Mouse (Mus musculus) heart, postnatal 25 days (tissue): ENCODE measurements around the gene Cntnap5a. TPM values are rescaled to one million over a fixed set of nuclear protein-coding genes. Genes with fewer than 3 reads are reported as not detected.
"Not testable (repeated sequence)": the region's sequence is repeated elsewhere in the genome, so short reads cannot be mapped to it uniquely, and the experiment has no call there.

ENCODE experiments used
- DNase-seq: peaks from one replicate; pipeline ENCODE4 v3.0.0; 2022; ENCODE audit warnings: low spot score
- intact Hi-C: fragments of 180-260 bp; cut with DNase I; formaldehyde crosslinking; loops from one replicate; pipeline ENCODE4 v1.15.1; 2025
- total RNA-seq, 2 experiments: library from RNA; stranded (reverse); gene quantifications; 2 replicates each; pipeline ENCODE4 v1.2.3; 2021

Cntnap5a gene
- total RNA-seq, 2 experiments from 2014 or later, result not detected

DNA sequence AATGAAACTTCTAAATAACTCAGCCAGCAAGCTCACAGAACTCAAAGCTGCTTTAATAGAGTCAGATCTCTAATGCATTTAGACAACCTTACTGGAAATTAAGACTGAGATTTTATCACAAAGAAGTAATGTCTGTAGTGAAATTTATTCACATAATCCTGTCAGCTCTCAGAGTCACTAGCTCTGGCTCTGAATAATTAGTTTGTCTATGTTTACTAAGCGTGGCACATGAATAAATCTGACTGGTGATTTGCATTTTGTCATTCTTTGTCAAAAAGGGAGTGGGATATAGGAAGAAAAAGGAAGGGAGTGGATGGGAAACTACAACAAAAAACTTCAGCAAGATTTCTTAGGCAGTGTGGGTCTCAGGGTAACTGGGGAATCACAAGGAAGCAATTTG lies 351.3 kb downstream of the Cntnap5a start:
- intact Hi-C loops, result no loop called here
- no peak for DNase-seq

DNA sequence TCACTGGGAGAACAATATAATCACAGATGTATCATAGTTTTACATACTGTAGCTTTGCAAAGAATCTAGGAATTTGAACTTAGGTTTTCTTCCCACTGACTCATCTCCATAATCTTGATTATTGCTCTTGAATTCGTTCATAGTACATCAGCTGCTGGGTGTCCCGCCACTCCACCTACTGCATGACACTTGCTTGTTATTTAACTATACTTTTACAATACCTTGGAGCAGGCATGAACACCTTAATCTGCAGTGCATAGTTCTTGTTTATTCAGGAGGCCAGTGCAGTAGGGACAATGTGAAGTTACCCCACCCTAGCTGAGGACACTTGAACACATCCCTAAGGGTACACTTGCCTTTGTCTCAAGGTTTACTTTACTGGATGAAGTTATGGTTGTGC lies 352.3 kb downstream of the Cntnap5a start:
- no peak for DNase-seq
- intact Hi-C loops, result no loop called here

DNA sequence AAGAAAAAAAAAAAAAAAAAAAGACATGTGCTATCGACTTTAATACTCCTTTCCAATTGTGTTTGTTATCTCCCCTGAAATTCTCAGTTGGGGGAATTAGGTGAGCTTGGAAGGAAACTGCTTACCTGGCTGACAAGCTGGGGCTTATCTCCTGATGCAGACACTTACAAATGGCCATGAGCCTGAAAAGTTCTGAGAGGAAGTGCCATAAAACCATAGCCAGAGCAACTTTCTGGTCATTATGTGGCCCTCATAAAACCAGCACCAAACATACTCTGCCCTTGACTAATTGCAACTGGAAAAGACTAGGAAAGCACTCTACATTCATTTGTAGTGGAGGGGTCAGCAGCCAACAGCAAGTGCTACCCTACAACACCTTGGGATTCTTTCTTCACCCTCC lies 359.5 kb downstream of the Cntnap5a start:
- intact Hi-C loops, result no loop called here
- no peak for DNase-seq

DNA sequence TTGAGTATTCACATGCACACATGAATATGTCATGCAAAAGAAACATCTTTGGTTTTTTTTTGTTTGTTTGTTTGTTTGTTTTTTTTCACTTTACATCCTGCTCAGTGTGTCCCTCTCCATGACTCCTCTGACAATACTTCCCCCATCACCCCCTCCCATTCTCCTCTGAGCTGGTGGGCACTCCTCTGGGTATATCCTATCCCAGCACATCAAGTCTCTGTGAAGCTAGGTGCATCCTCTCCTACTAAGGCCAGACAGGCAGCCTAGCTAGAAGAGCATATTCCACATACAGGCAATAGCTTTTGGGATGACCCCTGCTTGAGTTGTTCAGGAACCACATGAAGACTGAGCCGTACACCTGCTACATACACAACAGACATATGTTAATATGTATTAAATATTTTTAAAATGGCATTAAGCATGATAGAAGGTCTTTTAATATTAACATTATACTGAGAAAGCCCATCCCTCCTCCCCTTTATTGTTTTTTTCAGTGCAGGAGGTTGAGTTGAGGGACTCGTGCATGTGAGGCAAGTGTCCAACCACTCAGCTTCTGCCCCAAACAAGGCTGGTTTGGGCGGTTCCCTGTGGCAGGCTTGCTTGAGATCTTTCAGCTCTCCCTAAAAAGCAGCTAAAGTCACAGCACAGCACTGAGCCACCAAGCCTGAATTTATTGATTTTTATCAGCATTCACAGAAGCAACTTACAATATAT lies 422.6 kb downstream of the Cntnap5a start:
- DNase-seq, result no peak
- intact Hi-C loops, result no loop called here

DNA sequence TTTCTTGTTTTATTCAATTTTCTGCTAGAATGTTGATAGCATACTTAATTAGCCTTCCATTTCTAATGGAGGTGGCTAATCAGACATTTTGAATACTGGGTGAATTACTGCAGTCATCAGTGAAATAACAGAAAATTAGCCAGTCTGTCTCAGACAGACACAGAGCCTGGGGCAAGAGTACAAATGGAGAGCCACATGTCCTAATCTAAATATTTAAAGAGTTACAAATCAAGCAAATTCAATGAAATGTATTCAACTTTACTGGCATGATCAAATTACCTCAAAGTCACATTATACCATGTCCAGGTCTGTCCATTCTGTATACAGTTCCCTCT lies 423.1 kb downstream of the Cntnap5a start:
- DNase-seq, result no peak
- intact Hi-C loops, result no loop called here

DNA sequence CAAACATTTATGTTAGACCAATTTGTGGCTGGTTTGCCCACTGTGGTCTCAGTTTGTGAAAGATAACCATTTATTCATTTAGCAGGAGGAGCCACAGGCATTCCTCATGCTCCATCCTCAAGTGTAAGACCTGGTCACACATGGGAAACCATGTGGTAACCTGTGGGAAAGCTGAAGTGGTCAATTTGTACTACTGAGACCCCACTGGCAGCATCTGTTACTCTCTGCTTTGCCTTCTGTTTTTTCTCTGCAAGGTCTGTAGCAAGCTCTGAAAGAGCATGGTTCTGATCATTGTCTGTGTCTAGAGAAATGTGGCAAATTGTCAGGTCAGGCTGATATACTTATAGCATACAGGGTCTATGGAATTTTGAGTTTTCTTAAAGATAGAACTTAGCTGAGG lies 423.8 kb downstream of the Cntnap5a start:
- intact Hi-C loops, result no loop called here
- DNase-seq, result no peak

DNA sequence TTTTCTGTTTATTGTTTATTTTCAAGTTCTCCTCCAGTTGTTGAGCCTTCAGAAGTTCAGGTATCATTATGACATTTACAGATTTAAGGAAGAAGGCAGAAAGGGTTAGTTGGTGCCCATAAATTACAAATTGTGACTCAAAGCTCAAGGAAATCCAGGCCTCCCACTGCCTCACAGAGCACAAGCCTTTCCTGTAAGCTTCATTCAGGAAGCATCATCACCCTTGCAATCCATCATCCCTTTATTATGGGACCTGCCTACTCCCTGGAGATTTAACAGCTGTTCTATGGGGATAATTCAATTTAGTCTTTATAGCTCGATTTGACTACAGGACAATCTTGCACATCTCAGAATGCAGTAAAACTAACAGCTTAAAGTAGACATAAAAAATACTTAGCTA lies 441.2 kb downstream of the Cntnap5a start:
- no peak for DNase-seq
- intact Hi-C loops, result no loop called here

DNA sequence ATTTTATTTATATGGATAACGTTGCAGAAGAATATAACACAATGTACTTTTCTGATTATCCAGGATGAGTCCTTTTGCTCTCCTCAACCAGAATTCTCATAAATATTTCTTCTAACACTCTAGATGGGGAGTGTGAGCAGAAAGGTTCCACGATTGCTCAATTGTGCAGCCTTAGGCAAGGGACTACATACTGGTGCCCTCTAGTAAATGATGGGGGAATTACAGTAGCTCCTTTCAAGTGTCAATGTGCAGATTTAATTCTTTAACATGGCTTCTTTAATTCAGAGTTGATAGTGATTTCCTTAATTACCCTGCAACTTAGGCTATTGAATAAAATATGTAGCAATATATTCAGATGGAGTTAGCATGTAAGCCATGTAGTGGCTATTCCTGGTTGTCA lies 442.5 kb downstream of the Cntnap5a start:
- DNase-seq, result no peak

DNA sequence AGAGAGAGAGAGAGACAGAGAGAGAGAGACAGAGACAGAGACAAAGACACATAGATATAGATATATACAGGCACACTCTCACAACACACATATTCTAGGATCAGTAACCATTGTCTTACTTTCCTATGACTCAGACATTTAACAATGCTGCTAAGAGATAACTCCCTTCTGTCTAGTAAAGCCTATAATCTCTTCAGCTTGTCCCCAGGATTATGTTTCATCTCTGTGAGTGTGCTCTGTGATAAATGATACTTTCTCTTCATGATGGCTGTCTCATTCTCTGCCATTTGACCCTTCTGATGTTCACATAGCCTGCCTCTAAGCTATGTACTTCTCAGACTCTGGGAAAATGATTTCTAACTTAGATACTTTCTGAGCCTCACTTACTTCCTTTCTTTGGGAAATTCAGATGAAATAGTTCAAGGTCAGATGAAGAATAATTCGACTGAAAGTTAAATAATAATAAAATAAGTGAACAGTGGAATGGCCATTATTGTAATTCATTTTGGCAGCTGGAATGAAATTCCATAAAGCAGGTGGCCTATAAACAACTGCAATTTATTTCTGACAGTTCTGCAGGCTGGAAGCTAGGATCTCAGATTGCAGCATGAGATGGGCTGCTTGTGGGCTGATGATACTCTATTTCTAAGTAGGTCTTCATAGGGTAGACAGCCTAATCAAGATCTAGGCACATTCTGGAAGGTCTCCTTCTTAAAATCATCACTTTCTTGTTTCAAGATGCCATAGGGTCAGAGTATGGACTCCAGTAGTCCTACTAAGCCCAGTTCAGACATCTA lies 444.1 kb downstream of the Cntnap5a start:
- intact Hi-C loops, result no loop called here
- no peak for DNase-seq

More for the DNA sequence above, 442.5 kb downstream of the Cntnap5a start:
- intact Hi-C loops, result no loop called here

DNA sequence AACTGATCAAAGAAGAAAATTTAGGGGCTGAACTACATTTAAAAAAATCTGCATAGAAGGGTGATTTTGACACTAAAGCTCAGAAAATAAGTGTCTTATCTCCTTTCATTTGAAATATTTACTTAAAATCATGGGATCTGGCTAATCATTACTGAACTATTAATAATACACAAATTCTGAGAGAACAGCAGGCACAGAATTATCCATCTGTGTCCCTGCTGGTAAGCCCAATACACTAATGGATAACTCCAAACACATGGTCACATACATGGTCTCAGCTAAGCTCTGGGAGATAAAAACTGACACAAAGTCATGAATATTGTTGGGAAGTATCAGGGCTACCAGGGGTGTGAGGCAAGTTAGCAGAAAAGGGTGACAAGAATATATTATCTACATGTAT lies 447.9 kb downstream of the Cntnap5a start:
- intact Hi-C loops, result no loop called here
- DNase-seq, result no peak

DNA sequence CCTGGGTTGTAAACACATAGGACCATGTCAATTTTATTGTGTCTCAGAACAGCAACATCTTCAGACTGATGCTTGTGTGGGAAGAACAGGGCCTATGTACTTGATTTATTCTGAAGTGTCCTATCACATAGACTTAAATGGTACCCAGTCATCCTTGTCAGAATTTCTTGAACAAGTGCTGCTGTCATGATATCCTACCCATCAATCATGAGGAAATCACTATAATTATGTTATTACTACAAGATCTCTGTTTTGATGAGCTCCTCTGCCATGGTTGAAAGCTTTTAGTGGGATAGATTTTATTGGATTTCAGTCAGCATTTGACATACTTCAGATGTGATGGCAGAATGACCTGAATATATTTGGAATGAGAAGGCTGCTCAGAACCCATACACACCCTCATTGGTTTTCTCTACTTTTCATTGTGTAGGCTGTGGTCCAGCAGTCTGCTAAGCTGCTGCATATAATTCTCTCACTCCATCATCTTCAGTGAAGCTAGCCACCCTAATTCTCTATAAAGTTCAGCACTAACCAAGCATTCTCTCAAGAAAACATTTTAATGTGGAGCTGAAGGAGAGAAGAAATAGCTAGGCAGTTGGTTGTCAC lies 465.3 kb downstream of the Cntnap5a start:
- intact Hi-C loops, result no loop called here
- no peak for DNase-seq

DNA sequence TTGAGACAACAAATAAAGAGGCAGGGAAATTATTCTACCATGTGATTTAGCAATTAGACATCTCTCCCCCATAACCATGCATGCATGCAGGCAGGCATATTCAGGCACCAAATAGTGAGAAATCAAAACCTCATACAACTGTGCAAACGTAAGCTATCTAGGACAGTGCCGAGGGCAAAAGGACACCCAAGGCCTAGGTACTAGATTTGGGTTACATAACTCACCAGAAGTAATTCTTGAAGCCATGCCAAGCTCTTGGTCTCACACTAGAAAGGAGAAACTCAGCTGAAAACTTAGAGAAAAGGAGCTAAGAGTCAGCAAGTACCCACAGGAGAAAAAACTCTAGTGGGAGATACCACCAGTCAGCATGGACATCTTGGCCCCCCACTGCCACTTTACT lies 499.9 kb downstream of the Cntnap5a start:
- no peak for DNase-seq
- intact Hi-C loops, result no loop called here

DNA sequence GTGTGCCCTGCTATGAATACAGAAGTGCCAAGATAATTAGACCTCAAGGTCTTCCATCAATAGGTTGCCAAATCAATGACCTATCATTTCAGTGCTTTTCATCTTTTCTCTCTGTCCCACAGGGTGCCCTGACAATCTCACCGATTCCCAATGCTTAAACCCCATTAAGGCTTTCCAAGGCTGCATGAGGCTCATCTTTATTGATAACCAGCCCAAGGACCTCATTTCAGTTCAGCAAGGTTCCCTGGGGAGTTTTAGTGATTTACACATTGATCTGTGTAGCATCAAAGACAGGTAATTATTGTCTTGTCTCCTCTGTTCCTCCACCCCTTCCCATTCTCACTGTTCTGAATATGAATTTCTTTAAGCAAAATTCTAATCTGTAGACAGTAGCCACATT lies 503.6 kb downstream of the Cntnap5a start:
- DNase-seq, intact Hi-C loops: not testable (repeated sequence)

DNA sequence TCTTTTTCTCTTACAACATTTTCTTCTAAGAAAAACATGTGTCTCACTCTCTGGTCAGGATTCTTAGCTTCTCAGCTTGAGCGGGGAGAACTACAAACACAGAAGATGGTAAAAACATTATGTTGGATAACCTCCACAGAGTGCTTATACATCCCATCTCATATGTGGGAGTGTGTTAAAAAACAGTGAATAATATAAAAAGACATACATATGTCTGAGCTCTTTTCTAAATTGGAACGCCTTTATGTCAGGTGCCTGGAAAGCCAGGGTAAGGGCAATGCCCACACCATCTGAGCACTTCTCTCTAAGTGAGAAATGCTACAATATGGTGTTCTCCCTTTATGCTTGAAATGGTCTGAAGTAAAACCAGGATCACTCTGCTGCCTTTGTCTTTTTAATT lies 507.7 kb downstream of the Cntnap5a start:
- DNase-seq, result no peak
- intact Hi-C loops, result no loop called here

DNA sequence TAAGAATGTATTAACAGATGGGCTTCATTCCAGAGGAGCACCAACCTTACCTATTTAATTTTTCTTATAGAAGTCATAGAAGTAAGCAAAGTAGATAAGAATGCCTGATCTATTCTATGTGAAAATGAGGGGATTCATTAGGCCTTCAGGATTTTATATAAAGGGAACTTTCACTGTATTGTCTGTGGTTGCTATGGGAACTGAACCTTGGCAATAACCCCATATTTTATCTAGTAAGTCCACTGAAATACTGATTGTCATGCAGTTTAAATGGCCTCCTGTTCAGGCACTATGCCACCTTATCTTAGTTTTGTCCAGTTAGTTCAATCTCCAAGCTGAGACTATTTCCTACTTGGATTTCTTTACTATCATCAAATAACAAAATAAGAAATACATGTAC lies 532.3 kb downstream of the Cntnap5a start:
- intact Hi-C loops, result no loop called here
- no peak for DNase-seq

DNA sequence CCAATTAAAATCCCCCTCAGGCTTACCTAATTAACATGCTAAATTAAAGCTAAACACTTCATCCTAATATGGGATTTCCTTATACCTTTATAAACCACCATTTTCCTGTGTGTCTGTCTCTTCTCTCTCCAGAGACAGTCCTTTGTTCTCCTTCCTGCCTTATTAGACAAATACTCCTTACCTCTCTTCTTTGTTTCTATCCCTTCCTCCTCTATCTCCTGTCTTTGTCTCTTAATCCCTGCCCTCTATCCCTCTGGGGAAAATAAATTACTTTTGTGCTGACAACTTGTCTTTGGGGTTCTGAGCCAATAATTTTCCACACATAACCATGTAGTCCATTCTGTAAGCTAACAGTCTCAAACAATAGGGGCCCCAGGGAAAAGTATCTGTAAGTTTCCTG lies 556.0 kb downstream of the Cntnap5a start:
- intact Hi-C loops, result no loop called here
- no peak for DNase-seq

DNA sequence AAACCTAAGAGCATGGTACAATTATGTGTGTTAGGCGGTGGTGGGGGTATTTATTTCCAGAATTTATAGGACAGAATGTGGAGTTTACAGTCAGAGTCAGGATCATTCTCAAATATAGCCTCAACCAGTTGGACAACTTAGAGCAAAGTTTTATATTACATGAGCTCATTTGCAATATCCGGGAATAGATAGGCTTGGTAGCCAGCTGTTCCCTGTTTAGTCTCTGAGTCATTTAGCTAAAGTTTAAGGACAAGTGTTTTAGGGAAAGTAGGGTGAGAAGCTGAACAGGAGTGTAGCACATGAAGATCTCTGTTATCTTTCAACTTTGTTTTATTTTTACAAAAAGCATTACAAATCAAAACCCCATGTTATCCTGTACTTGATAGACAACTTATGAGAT lies 559.3 kb downstream of the Cntnap5a start:
- intact Hi-C loops, result no loop called here
- DNase-seq, result no peak

DNA sequence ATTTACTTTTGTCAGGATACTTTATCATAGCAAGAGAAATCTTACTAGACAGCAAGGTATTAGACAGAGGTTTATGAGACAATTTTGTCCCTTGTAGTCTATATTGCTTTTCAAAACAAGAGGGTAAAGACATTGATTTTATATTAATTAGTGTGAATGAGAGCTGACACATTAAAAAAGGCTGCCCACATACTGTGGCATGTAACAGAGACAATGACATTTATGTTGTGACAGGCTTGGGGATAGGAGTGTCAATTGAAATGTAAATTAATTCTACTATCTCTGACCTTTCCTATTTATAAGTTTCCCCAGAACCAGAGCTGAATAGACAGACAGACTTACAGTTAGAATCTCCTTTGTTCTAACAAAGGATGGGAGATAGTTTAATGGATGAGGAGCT lies 596.6 kb downstream of the Cntnap5a start:
- intact Hi-C loops, result no loop called here
- no peak for DNase-seq

DNA sequence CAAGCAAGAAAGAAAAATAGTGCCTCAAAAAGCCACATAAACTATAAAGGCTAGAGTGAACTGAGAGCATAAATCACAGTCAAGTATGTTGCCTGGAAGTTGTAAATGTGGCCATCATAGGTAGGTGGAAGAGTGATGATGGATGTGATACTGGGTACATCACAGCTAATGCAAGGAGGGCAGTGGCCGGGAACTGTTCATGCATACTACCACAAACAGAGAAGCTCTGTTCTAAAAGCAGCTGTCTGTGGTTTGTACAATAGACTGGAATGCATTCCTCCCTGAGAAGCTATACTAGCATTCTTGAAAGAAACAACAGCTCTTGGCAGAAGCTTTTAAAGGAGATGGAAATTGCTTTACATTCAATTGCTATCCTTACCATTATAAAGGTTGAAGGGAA lies 599.4 kb downstream of the Cntnap5a start:
- no peak for DNase-seq
- intact Hi-C loops, result no loop called here

DNA sequence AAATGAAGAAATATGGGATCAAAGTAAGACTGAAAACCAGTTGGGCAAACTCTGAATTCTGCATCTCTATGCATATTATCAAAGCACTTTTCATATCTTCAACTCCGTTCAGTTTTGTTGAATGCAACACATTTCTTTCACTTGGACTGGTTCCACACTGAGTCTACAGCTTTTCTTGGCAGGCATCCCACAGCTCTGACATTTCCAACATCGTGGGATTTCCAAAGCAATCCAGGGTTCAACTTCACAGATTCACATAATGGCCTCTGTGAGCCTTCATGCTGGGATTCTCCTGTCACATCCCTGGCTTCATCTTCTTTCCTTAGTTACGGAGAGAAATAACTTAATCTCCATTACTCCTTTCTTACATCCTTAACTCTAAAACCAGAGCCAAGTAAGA lies 622.0 kb downstream of the Cntnap5a start:
- intact Hi-C loops, result no loop called here
- no peak for DNase-seq

DNA sequence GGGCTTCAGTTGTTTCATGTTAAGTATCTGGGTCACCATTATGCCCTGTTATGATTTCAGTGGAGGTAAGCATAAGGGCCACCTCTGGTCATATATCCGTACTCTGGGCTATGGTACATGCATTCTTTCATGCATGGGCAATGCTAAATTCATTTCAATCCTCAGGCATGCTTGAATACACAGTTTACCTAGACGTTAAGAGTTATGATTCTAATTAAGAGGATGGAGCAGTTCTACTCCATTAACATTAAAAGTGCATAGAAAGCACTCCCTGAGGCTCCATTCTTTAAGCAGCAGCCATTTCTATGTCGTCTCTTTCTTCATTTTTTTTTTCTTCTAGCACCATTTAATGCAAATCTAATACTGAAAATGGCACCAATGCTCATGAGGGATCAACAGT lies 627.0 kb downstream of the Cntnap5a start:
- intact Hi-C loops, result no loop called here
- DNase-seq, result no peak
